Mouse (Mus musculus): ENCODE data around the gene Ercc1. TPM values are rescaled to one million over a fixed set of nuclear protein-coding genes. Genes with fewer than 3 reads are reported as not detected.
A peak's percentile ranks its signal among the peaks of the same experiment; 100 is the strongest.

The Ercc1 gene
- total RNA-seq, 2 experiments from 2014 or later: 29.8 to 32.3 TPM

GRCm38 (mm10) chr7:19308454-19309277 is 35.9 kb upstream of the Ercc1 start:
- peak; percentile 77 for ATAC-seq (replicated peaks; ENCODE audit: poor library complexity)

- no peak for ATAC-seq (replicated peaks; ENCODE audit: poor library complexity)
These were observed 35.2 kb upstream of the Ercc1 start for GRCm38 (mm10) chr7:19309278-19309883.

GRCm38 (mm10) chr7:19309884-19310641 is 34.5 kb upstream of the Ercc1 start, which contains the start of gene Fosb:
Gene Fosb (minus strand): TSS chr7:19310051.
- ATAC-seq (replicated peaks; ENCODE audit: poor library complexity): peak; percentile 66

GRCm38 (mm10) chr7:19311991-19312390 is 32.6 kb upstream of the Ercc1 start:
- ATAC-seq (replicated peaks; ENCODE audit: poor library complexity): no peak

- no peak for ATAC-seq (replicated peaks; ENCODE audit: poor library complexity)
These were observed 30.5 kb upstream of the Ercc1 start for GRCm38 (mm10) chr7:19314033-19314432.

GRCm38 (mm10) chr7:19316451-19317161 is 28.0 kb upstream of the Ercc1 start:
- peak; percentile 73 for ATAC-seq (replicated peaks; ENCODE audit: poor library complexity)

GRCm38 (mm10) chr7:19318201-19318600 is 26.4 kb upstream of the Ercc1 start:
- no peak for ATAC-seq (replicated peaks; ENCODE audit: poor library complexity)

- no peak for ATAC-seq (replicated peaks; ENCODE audit: poor library complexity)
These were observed 25.9 kb upstream of the Ercc1 start for GRCm38 (mm10) chr7:19318676-19319075.

GRCm38 (mm10) chr7:19319458-19319857 is 25.1 kb upstream of the Ercc1 start:
- 0 out of 2 replicates have a peak, but pooled peaks have one; percentile 0 for ATAC-seq (replicated peaks; ENCODE audit: poor library complexity)

- ATAC-seq (replicated peaks; ENCODE audit: poor library complexity): peak; percentile 82
These were observed 24.7 kb upstream of the Ercc1 start for GRCm38 (mm10) chr7:19319906-19320305.

- ATAC-seq (replicated peaks; ENCODE audit: poor library complexity): no peak
These were observed 23.9 kb upstream of the Ercc1 start for GRCm38 (mm10) chr7:19320637-19321036.

- no peak; the same call in 1 of the 2 replicates for ATAC-seq (replicated peaks; ENCODE audit: poor library complexity)
These were observed 23.1 kb upstream of the Ercc1 start for GRCm38 (mm10) chr7:19321464-19321863.

GRCm38 (mm10) chr7:19322489-19322888 is 22.1 kb upstream of the Ercc1 start:
- ATAC-seq (replicated peaks; ENCODE audit: poor library complexity): no peak

GRCm38 (mm10) chr7:19324221-19324620 is 20.4 kb upstream of the Ercc1 start:
- ATAC-seq (replicated peaks; ENCODE audit: poor library complexity): no peak

- ATAC-seq (replicated peaks; ENCODE audit: poor library complexity): peak; percentile 59
These were observed 19.0 kb upstream of the Ercc1 start for GRCm38 (mm10) chr7:19325262-19326199.

- peak; percentile 43 for ATAC-seq (replicated peaks; ENCODE audit: poor library complexity)
These were observed 18.2 kb upstream of the Ercc1 start for GRCm38 (mm10) chr7:19326359-19326758.

GRCm38 (mm10) chr7:19327128-19327527 is 17.4 kb upstream of the Ercc1 start:
- ATAC-seq (replicated peaks; ENCODE audit: poor library complexity): peak; percentile 70

- ATAC-seq (replicated peaks; ENCODE audit: poor library complexity): no peak
These were observed 16.8 kb upstream of the Ercc1 start for GRCm38 (mm10) chr7:19327782-19328181.

GRCm38 (mm10) chr7:19328425-19328824 is 16.2 kb upstream of the Ercc1 start:
- no peak for ATAC-seq (replicated peaks; ENCODE audit: poor library complexity)

GRCm38 (mm10) chr7:19331910-19332309 is 12.7 kb upstream of the Ercc1 start:
- no peak for ATAC-seq (replicated peaks; ENCODE audit: poor library complexity)
